In genomic region chr5:128647221-128647730, GRCm38 (mm10) we compare ENCODE assay signal across 30 mouse cellular contexts. TPM values are rescaled to one million over a fixed set of nuclear protein-coding genes. Genes with fewer than 3 reads are reported as not detected.
A peak's percentile ranks its signal among the peaks of the same experiment; 100 is the strongest.
DNase-seq lines count a peak whose midpoint lies in the region; ATAC-seq lines count a peak whose summit lies in the region.
"Had no signal": no experiment of that assay in that cellular context is flagged by ENCODE, and none has a peak within 500 bp of the region (broad histone marks: within the 10 kb centered on the region; RNA-seq: fewer than 3 reads in every experiment).

No protein-coding gene starts in this region.

- no peak for ATAC-seq in intestine, embryonic 16.5 days
- ATAC-seq: activated CD4-positive, CD25-positive, alpha-beta regulatory T cell, adult 4 months; forebrain, embryonic 14.5 days; forebrain, postnatal 0 days; hindbrain, postnatal 0 days; inflammation-experienced regulatory T-cells, adult 6 months; intestine, postnatal 0 days had no signal

- H3K4me1 ChIP-seq in intestine, embryonic 16.5 days (ENCODE audit: control insufficient read depth, insufficient read depth, low read length), result no peaks in the 10 kb centered on the region
- H3K4me1 ChIP-seq: heart, embryonic 13.5 days had no signal

- no peak overlapping the region for H3K4me2 ChIP-seq in intestine, embryonic 16.5 days (ENCODE audit: low read depth, low read length)
- H3K4me2 ChIP-seq: heart, embryonic 13.5 days; hindbrain, embryonic 14.5 days had no signal

- peak; percentile 4 for DNase-seq in cerebellum, adult 11 months
- no peak for DNase-seq in cerebellum, postnatal 4 days (ENCODE audit: low spot score in 2 of 2)
- peak; percentile 8 for DNase-seq in cerebellum, adult 9-11 months
- DNase-seq in cerebellum, adult 11-12 months, result no peak
- DNase-seq in cerebellum, postnatal 10 days, result peak; percentile 55 to 65
- peak; percentile 66 for DNase-seq in fat pad, adult 2 months (ENCODE audit: extremely low read depth, low read depth, low spot score)
- no peak for DNase-seq in gastrocnemius, postnatal 14 days
- DNase-seq: adrenal gland, adult 8-10 months; adrenal gland, postnatal 25 days; forebrain, postnatal 0 days; gastrocnemius, adult 2 months; heart, adult 2 months; heart, postnatal 14 days; heart, postnatal 4 days; kidney, adult 2 months had no signal

- H3K36me3 ChIP-seq in intestine, embryonic 16.5 days (ENCODE audit: control insufficient read depth, insufficient read depth, low read length), result no peaks in the 10 kb centered on the region
- H3K36me3 ChIP-seq: heart, embryonic 10.5 days; heart, embryonic 13.5 days had no signal

- H3K9ac ChIP-seq in intestine, embryonic 16.5 days (ENCODE audit: low read depth, low read length), result no peak overlapping the region
- H3K9ac ChIP-seq: forebrain, postnatal 0 days; heart, embryonic 13.5 days; hindbrain, embryonic 14.5 days had no signal

- WGBS in intestine, embryonic 16.5 days, result 86% methylated on average over 10 of the region's 10 CpGs

- intact Hi-C loops in gastrocnemius, postnatal 14 days (cut with DNase I; ENCODE audit: low total_unique reads), result no loop called here

- no peaks in the 10 kb centered on the region for H3K27me3 ChIP-seq in intestine, embryonic 16.5 days (replicated peaks; ENCODE audit: control insufficient read depth, insufficient read depth, low read length)
- H3K27me3 ChIP-seq: heart, embryonic 13.5 days had no signal

- H3K27ac ChIP-seq in intestine, embryonic 16.5 days (ENCODE audit: low read length), result no peak overlapping the region
- H3K27ac ChIP-seq: gastrocnemius, adult 2 months; heart, adult 2 months; heart, embryonic 10.5 days; heart, embryonic 13.5 days; hindbrain, embryonic 14.5 days; hindbrain, postnatal 0 days had no signal

- no peak overlapping the region for H3K4me3 ChIP-seq in intestine, embryonic 16.5 days (ENCODE audit: low read length)
- H3K4me3 ChIP-seq: gastrocnemius, adult 2 months; heart, adult 2 months; heart, embryonic 10.5 days; heart, embryonic 13.5 days had no signal

- no peaks in the 10 kb centered on the region for H3K9me3 ChIP-seq in intestine, embryonic 16.5 days (ENCODE audit: control insufficient read depth, low read length)
- H3K9me3 ChIP-seq: heart, embryonic 10.5 days; heart, embryonic 13.5 days had no signal

RNA-seq across cellular contexts. Expression of gene Fzd10, which starts 46.6 kb away (rescaled TPM):
- 0.47 and 0.53 TPM in 2 replicates for polyA plus RNA-seq in intestine, embryonic 16.5 days (2015; fragmentation: Nextera tagmentation; extraction: Ambion mirVana)
- total RNA-seq in gastrocnemius, postnatal 14 days (2021), result 1 to 10 TPM; 3.7 to 8.9 TPM
- total RNA-seq: granulocyte monocyte progenitor cell, adult 5-6 weeks; heart, adult 2 months had no signal
- polyA plus RNA-seq: activated CD4-positive, CD25-positive, alpha-beta regulatory T cell, adult 4 months; inflammation-experienced regulatory T-cells, adult 6 months had no signal

RNA-seq across cellular contexts. Expression of gene Piwil1, which starts 55.0 kb away (rescaled TPM):
- polyA plus RNA-seq in intestine, embryonic 16.5 days (2015; fragmentation: Nextera tagmentation; extraction: Ambion mirVana), result not detected in 2 replicates
- under 1 TPM; 0.13 to 0.21 TPM for total RNA-seq in gastrocnemius, postnatal 14 days (2021)
- total RNA-seq: adrenal gland, adult 8-10 months; adrenal gland, postnatal 25 days; common myeloid progenitor, adult 5-6 weeks; gastrocnemius, adult 2 months; gastrocnemius, postnatal 25 days; granulocyte monocyte progenitor cell, adult 5-6 weeks; heart, adult 2 months; heart, postnatal 14 days; heart, postnatal 4 days had no signal
- polyA plus RNA-seq: forebrain, embryonic 11.5 days; forebrain, embryonic 14.5 days; heart, embryonic 10.5 days; heart, embryonic 13.5 days; heart, embryonic 16.5 days; hindbrain, embryonic 11.5 days; inflammation-experienced regulatory T-cells, adult 6 months; intestine, postnatal 0 days had no signal

Comparison
In these comparisons a context has a peak if more than half of its experiments do, and no peak if none do; other contexts are left out.
1. DNase-seq: peak in cerebellum, adult 11 months (single experiment), cerebellum, adult 9-11 months (single experiment), cerebellum, postnatal 10 days (2 of 2) and fat pad, adult 2 months (single experiment); none in cerebellum, postnatal 4 days (0 of 2), cerebellum, adult 11-12 months (single experiment) and gastrocnemius, postnatal 14 days (single experiment).